Mouse (Mus musculus): ENCODE results near the gene Slc38a4.

GRCm38 (mm10) chr15:97028046-97028634, 27.6 kb downstream of the Slc38a4 start:
- TF ChIP-seq CTCF (IDR thresholded peaks at IDR 0.05; ENCODE audit: low read depth, low read length) (no peak), POLR2A (IDR thresholded peaks at IDR 0.05; ENCODE audit: borderline replicate concordance, low read depth, low read length) (no peak)
